Mouse (Mus musculus): ENCODE data around the gene Terb2.

- TF ChIP-seq CTCF (IDR thresholded peaks at IDR 0.05; ENCODE audit: control insufficient read depth, insufficient read depth, insufficient read length), result no peak
- no peak for TF ChIP-seq MAX (IDR thresholded peaks at IDR 0.05)
- no peak for TF ChIP-seq CEBPB (IDR thresholded peaks at IDR 0.05; ENCODE audit: low read depth)
- no peak for TF ChIP-seq MYOG (IDR thresholded peaks at IDR 0.05; ENCODE audit: control insufficient read depth, extremely low read depth, insufficient read length)
- TF ChIP-seq USF1 (IDR thresholded peaks at IDR 0.05; ENCODE audit: low read depth), result no peak
- TF ChIP-seq MYOD1 (IDR thresholded peaks at IDR 0.05; ENCODE audit: control insufficient read depth, insufficient read length, low read depth), result no peak
Measured at GRCm38 (mm10) chr2:122148242-122148917, 37.7 kb upstream of the Terb2 start.
